Mouse (Mus musculus): ENCODE data around the gene Zfp446. TPM values are rescaled to one million over a fixed set of nuclear protein-coding genes. Genes with fewer than 3 reads are reported as not detected.

The Zfp446 gene
- polyA plus RNA-seq, 1 experiment from 2014 or later, result 5.9 TPM

GRCm38 (mm10) chr7:13032541-13032940, 54.9 kb downstream of the Zfp446 start:
- H3K4me1 ChIP-seq (ENCODE audit: control insufficient read depth, insufficient read depth, low read length), result no peaks in the 10 kb centered on the region
- ATAC-seq (replicated peaks; ENCODE audit: insufficient number of reproducible peaks, low FRiP score, low TSS enrichment, low read depth) (no peak), DNase-seq (ENCODE audit: low spot score) (no peak)
- H3K36me3 ChIP-seq (replicated peaks; ENCODE audit: control insufficient read depth, insufficient read depth, low read depth, low read length), result peaks cover 38% of the 10 kb centered on the region
- 91% methylated on average over 7 of the region's 7 CpGs for WGBS
- H3K9me3 ChIP-seq (replicated peaks; ENCODE audit: control insufficient read depth, low read length), result no peaks in the 10 kb centered on the region
- H3K27me3 ChIP-seq (ENCODE audit: control insufficient read depth, insufficient read depth, low read length), result no peaks in the 10 kb centered on the region
- no peak overlapping the region for H3K9ac ChIP-seq (replicated peaks; ENCODE audit: low read length)
- no peak overlapping the region for H3K4me3 ChIP-seq (ENCODE audit: low read depth, low read length)
- H3K27ac ChIP-seq (replicated peaks; ENCODE audit: low read depth, low read length), result no peak overlapping the region
- no peak overlapping the region for H3K4me2 ChIP-seq (ENCODE audit: low read depth, low read length)

GRCm38 (mm10) chr7:13033451-13034147, 56.0 kb downstream of the Zfp446 start:
- Histone ChIP-seq H3K9me3 (replicated peaks; ENCODE audit: control insufficient read depth, low read length) (no peaks in the 10 kb centered on the region), H3K4me3 (ENCODE audit: low read depth, low read length) (peak overlapping the region; percentile 58), H3K36me3 (replicated peaks; ENCODE audit: control insufficient read depth, insufficient read depth, low read depth, low read length) (peaks cover 31% of the 10 kb centered on the region), H3K9ac (replicated peaks; ENCODE audit: low read length) (peak overlapping the region; percentile 78), H3K4me1 (ENCODE audit: control insufficient read depth, insufficient read depth, low read length) (no peaks in the 10 kb centered on the region; the same call in 1 of the 2 replicates), H3K27me3 (ENCODE audit: control insufficient read depth, insufficient read depth, low read length) (no peaks in the 10 kb centered on the region), H3K27ac (replicated peaks; ENCODE audit: low read depth, low read length) (no peak overlapping the region), H3K4me2 (ENCODE audit: low read depth, low read length) (peak overlapping the region; percentile 75)
- no peak for ATAC-seq (replicated peaks; ENCODE audit: insufficient number of reproducible peaks, low FRiP score, low TSS enrichment, low read depth)
- DNase-seq (ENCODE audit: low spot score), result no peak
- 53% methylated on average over 13 of the region's 13 CpGs for WGBS

- Histone ChIP-seq H3K4me2 (ENCODE audit: low read depth, low read length) (peak within 1 kb of the TSS; percentile 75), H3K4me1 (ENCODE audit: control insufficient read depth, insufficient read depth, low read length) (peaks cover 3% of the 10 kb centered on the region), H3K36me3 (replicated peaks; ENCODE audit: control insufficient read depth, insufficient read depth, low read depth, low read length) (peaks cover 23% of the 10 kb centered on the region), H3K4me3 (ENCODE audit: low read depth, low read length) (peak within 1 kb of the TSS; percentile 58), H3K9ac (replicated peaks; ENCODE audit: low read length) (peak within 1 kb of the TSS; percentile 78), H3K27ac (replicated peaks; ENCODE audit: low read depth, low read length) (peak within 1 kb of the TSS; percentile 78; the same call in 1 of the 2 replicates), H3K27me3 (ENCODE audit: control insufficient read depth, insufficient read depth, low read length) (no peaks in the 10 kb centered on the region), H3K9me3 (replicated peaks; ENCODE audit: control insufficient read depth, low read length) (no peaks in the 10 kb centered on the region)
- DNase-seq (ENCODE audit: low spot score) (peak; percentile 97), ATAC-seq (replicated peaks; ENCODE audit: insufficient number of reproducible peaks, low FRiP score, low TSS enrichment, low read depth) (peak; percentile 74)
- WGBS, result under 1% methylated on average over 45 of the region's 45 CpGs
Measured at GRCm38 (mm10) chr7:13034148-13034977, 56.7 kb downstream of the Zfp446 start, which contains the start of gene Chmp2a. TSS of gene Chmp2a (minus strand) at chr7:13034807.

Other genes with a start within 250 kb of the Zfp446 start
- gene Vmn2r56, start 242.8 kb upstream of the Zfp446 start, polyA plus RNA-seq (2014; fragmentation: Nextera tagmentation; extraction: Ambion mirVana), result not detected in 2 replicates
- gene Zscan18, start 174.2 kb upstream of the Zfp446 start, polyA plus RNA-seq (2014; fragmentation: Nextera tagmentation; extraction: Ambion mirVana), result 15.1 and 18.6 TPM in 2 replicates
- 15.9 and 18.6 TPM in 2 replicates for gene Zfp329, start 159.0 kb upstream of the Zfp446 start, polyA plus RNA-seq (2014; fragmentation: Nextera tagmentation; extraction: Ambion mirVana)
- gene Zfp110, start 143.1 kb upstream of the Zfp446 start, polyA plus RNA-seq (2014; fragmentation: Nextera tagmentation; extraction: Ambion mirVana), result 37.6 and 39.0 TPM in 2 replicates
- gene Zfp128, start 96.7 kb upstream of the Zfp446 start, polyA plus RNA-seq (2014; fragmentation: Nextera tagmentation; extraction: Ambion mirVana), result 6.5 and 6.9 TPM in 2 replicates
- gene Zscan22, start 80.0 kb upstream of the Zfp446 start, polyA plus RNA-seq (2014; fragmentation: Nextera tagmentation; extraction: Ambion mirVana), result 26.4 and 27.5 TPM in 2 replicates
- gene Rps5, start 55.6 kb upstream of the Zfp446 start, polyA plus RNA-seq (2014; fragmentation: Nextera tagmentation; extraction: Ambion mirVana), result 950 and 1,039 TPM in 2 replicates
- 0.56 and 0.69 TPM in 2 replicates for gene Rnf225, start 50.4 kb upstream of the Zfp446 start, polyA plus RNA-seq (2014; fragmentation: Nextera tagmentation; extraction: Ambion mirVana)
- 7.9 and 8.9 TPM in 2 replicates for gene Zfp324, start 12.0 kb upstream of the Zfp446 start, polyA plus RNA-seq (2014; fragmentation: Nextera tagmentation; extraction: Ambion mirVana)
- gene Slc27a5, start 20.3 kb downstream of the Zfp446 start, polyA plus RNA-seq (2014; fragmentation: Nextera tagmentation; extraction: Ambion mirVana), result not detected in 2 replicates
- 525 and 526 TPM in 2 replicates for gene Trim28, start 21.3 kb downstream of the Zfp446 start, polyA plus RNA-seq (2014; fragmentation: Nextera tagmentation; extraction: Ambion mirVana)
- 22.6 and 22.9 TPM in 2 replicates for gene Zbtb45, start 32.2 kb downstream of the Zfp446 start, polyA plus RNA-seq (2014; fragmentation: Nextera tagmentation; extraction: Ambion mirVana)
- gene Chmp2a, start 57.0 kb downstream of the Zfp446 start, polyA plus RNA-seq (2014; fragmentation: Nextera tagmentation; extraction: Ambion mirVana), result 107 and 116 TPM in 2 replicates
- 172 and 177 TPM in 2 replicates for gene Ube2m, start 60.4 kb downstream of the Zfp446 start, polyA plus RNA-seq (2014; fragmentation: Nextera tagmentation; extraction: Ambion mirVana)
- 1.2 and 1.6 TPM in 2 replicates for gene Mzf1, start 76.9 kb downstream of the Zfp446 start, polyA plus RNA-seq (2014; fragmentation: Nextera tagmentation; extraction: Ambion mirVana)
- gene Vmn1r85, start 117.3 kb downstream of the Zfp446 start, polyA plus RNA-seq (2014; fragmentation: Nextera tagmentation; extraction: Ambion mirVana), result not detected in 2 replicates
- not detected in 2 replicates for gene Vmn1r86, start 142.1 kb downstream of the Zfp446 start, polyA plus RNA-seq (2014; fragmentation: Nextera tagmentation; extraction: Ambion mirVana)
- not detected in 2 replicates for gene Vmn1r87, start 162.3 kb downstream of the Zfp446 start, polyA plus RNA-seq (2014; fragmentation: Nextera tagmentation; extraction: Ambion mirVana)
- not detected in 2 replicates for gene Vmn1r88, start 181.7 kb downstream of the Zfp446 start, polyA plus RNA-seq (2014; fragmentation: Nextera tagmentation; extraction: Ambion mirVana)
- not detected in 2 replicates for gene Vmn1r89, start 235.2 kb downstream of the Zfp446 start, polyA plus RNA-seq (2014; fragmentation: Nextera tagmentation; extraction: Ambion mirVana)